Comparison of ENCODE assay signal across 16 mouse cellular contexts in genomic region chr3:96963088-96964034, GRCm38 (mm10). TPM values are rescaled to one million over a fixed set of nuclear protein-coding genes. Genes with fewer than 3 reads are reported as not detected.
DNase-seq lines count a peak whose midpoint lies in the region; ATAC-seq and TF ChIP-seq lines count a peak whose summit lies in the region.
"Had no signal": no experiment of that assay in that cellular context is flagged by ENCODE, and none has a peak within 500 bp of the region (broad histone marks: within the 10 kb centered on the region; RNA-seq: fewer than 3 reads in every experiment).

No protein-coding gene starts in this region.

- 54% methylated on average over 12 of the region's 12 CpGs for WGBS in hindbrain, embryonic 13.5 days
- WGBS in neural tube, embryonic 12.5 days = 51% methylated on average over 12 of the region's 12 CpGs

- DNase-seq in left cerebral cortex, postnatal 4 days = peak; percentile 20
- no peak for DNase-seq in left cerebral cortex, adult 2 months (ENCODE audit: extremely low spot score in 1 of 2, low spot score in 2 of 2)
- no peak for DNase-seq in adrenal gland, postnatal 14 days
- no peak for DNase-seq in kidney, postnatal 10 days
- DNase-seq: adrenal gland, adult 2 months; kidney, postnatal 14 days; lung, adult 18-20 months had no signal

- no peaks in the 10 kb centered on the region for H3K9me3 ChIP-seq in hindbrain, embryonic 13.5 days
- no peaks in the 10 kb centered on the region for H3K9me3 ChIP-seq in neural tube, embryonic 12.5 days
- H3K9me3 ChIP-seq: G1E had no signal

- H3K4me2 ChIP-seq in hindbrain, embryonic 13.5 days = no peak overlapping the region
- no peak overlapping the region for H3K4me2 ChIP-seq in neural tube, embryonic 12.5 days (replicated peaks)

- no peaks in the 10 kb centered on the region for H3K27me3 ChIP-seq in hindbrain, embryonic 13.5 days
- no peaks in the 10 kb centered on the region for H3K27me3 ChIP-seq in neural tube, embryonic 12.5 days (replicated peaks)

- no peak overlapping the region for H3K9ac ChIP-seq in hindbrain, embryonic 13.5 days
- H3K9ac ChIP-seq in neural tube, embryonic 12.5 days = no peak overlapping the region

- ATAC-seq in common myeloid progenitor, adult 5-6 weeks (replicated peaks; ENCODE audit: low read depth, poor library complexity, severe bottlenecking) = 0 out of 2 replicates have a peak, but pooled peaks have one; percentile 15
- 0 out of 2 replicates have a peak, but pooled peaks have one; percentile 28 for ATAC-seq in hindbrain, embryonic 13.5 days (ENCODE audit: low FRiP score)
- peak; percentile 63 for ATAC-seq in neural tube, embryonic 12.5 days (ENCODE audit: low FRiP score, low read depth)

- no peak overlapping the region for H3K27ac ChIP-seq in left cerebral cortex, adult 2 months
- H3K27ac ChIP-seq in hindbrain, embryonic 13.5 days = no peak overlapping the region
- no peak overlapping the region for H3K27ac ChIP-seq in neural tube, embryonic 12.5 days

- no peak for TF ChIP-seq CTCF in left cerebral cortex, adult 2 months (IDR thresholded peaks at IDR 0.05)

- H3K36me3 ChIP-seq in hindbrain, embryonic 13.5 days = no peaks in the 10 kb centered on the region
- H3K36me3 ChIP-seq in neural tube, embryonic 12.5 days = no peaks in the 10 kb centered on the region
- H3K36me3 ChIP-seq: G1E had no signal

- 0 out of 2 replicates have a peak, but pooled peaks cover 4% of the 10 kb centered on the region for H3K4me1 ChIP-seq in hindbrain, embryonic 13.5 days (replicated peaks)
- H3K4me1 ChIP-seq in neural tube, embryonic 12.5 days = no peaks in the 10 kb centered on the region

- H3K4me3 ChIP-seq in left cerebral cortex, adult 2 months = no peak overlapping the region
- H3K4me3 ChIP-seq in hindbrain, embryonic 13.5 days = no peak overlapping the region
- no peak overlapping the region for H3K4me3 ChIP-seq in neural tube, embryonic 12.5 days

- intact Hi-C loops in left cerebral cortex, postnatal 4 days (cut with DNase I) = no loop called here
- intact Hi-C loops in left cerebral cortex, adult 2 months (cut with DNase I) = no loop called here

RNA-seq across cellular contexts. Expression of gene Gja8, which starts 37.5 kb away (rescaled TPM):
- not detected for total RNA-seq in left cerebral cortex, postnatal 4 days (2021)
- not detected for total RNA-seq in left cerebral cortex, adult 2 months (2021)
- total RNA-seq in common myeloid progenitor, adult 5-6 weeks (2017) = not detected in 2 replicates
- polyA plus RNA-seq in hindbrain, embryonic 13.5 days (2015; fragmentation: Nextera tagmentation; extraction: Ambion mirVana) = 0.04 TPM in 2 replicates
- polyA plus RNA-seq in neural tube, embryonic 12.5 days (2016; fragmentation: Nextera tagmentation; extraction: Ambion mirVana) = 0.06 TPM in 1 of 2 replicates, not detected in the other
- total RNA-seq in adrenal gland, postnatal 14 days (2021) = not detected in 2 replicates
- total RNA-seq: adrenal gland, adult 2 months; granulocyte monocyte progenitor cell, adult 5-6 weeks; hematopoietic stem cell, adult 5-6 weeks; left cerebral cortex, postnatal 10 days; monocyte, adult 5-6 weeks had no signal
- polyA plus RNA-seq: adrenal gland, adult 2 months; cortical plate, adult 2 months; G1E had no signal

RNA-seq across cellular contexts. Expression of gene Gpr89, which starts 58.2 kb away (rescaled TPM):
- total RNA-seq in left cerebral cortex, postnatal 4 days (2021) = 10 to 100 TPM; 36.0 to 42.8 TPM
- total RNA-seq in left cerebral cortex, adult 2 months (2021) = 10 to 100 TPM; 40.7 to 42.8 TPM
- 29.1 and 40.7 TPM in 2 replicates for total RNA-seq in common myeloid progenitor, adult 5-6 weeks (2017)
- polyA plus RNA-seq in hindbrain, embryonic 13.5 days (2015; fragmentation: Nextera tagmentation; extraction: Ambion mirVana) = 38.3 and 40.7 TPM in 2 replicates
- 37.8 and 38.1 TPM in 2 replicates for polyA plus RNA-seq in neural tube, embryonic 12.5 days (2016; fragmentation: Nextera tagmentation; extraction: Ambion mirVana)
- total RNA-seq in adrenal gland, postnatal 14 days (2021) = 27.0 and 29.2 TPM in 2 replicates

RNA-seq across cellular contexts. Expression of gene Gja5, which starts 58.9 kb away (rescaled TPM):
- 1 to 10 TPM; 1.4 to 1.7 TPM for total RNA-seq in left cerebral cortex, postnatal 4 days (2021)
- under 1 TPM; 0.70 to 0.75 TPM for total RNA-seq in left cerebral cortex, adult 2 months (2021)
- 0.05 TPM in 1 of 2 replicates, not detected in the other for total RNA-seq in common myeloid progenitor, adult 5-6 weeks (2017)
- polyA plus RNA-seq in hindbrain, embryonic 13.5 days (2015; fragmentation: Nextera tagmentation; extraction: Ambion mirVana) = 3.7 and 4.8 TPM in 2 replicates
- 6.9 and 11.7 TPM in 2 replicates for polyA plus RNA-seq in neural tube, embryonic 12.5 days (2016; fragmentation: Nextera tagmentation; extraction: Ambion mirVana)
- 3.4 and 4.0 TPM in 2 replicates for total RNA-seq in adrenal gland, postnatal 14 days (2021)
- total RNA-seq: hematopoietic stem cell, adult 5-6 weeks; monocyte, adult 5-6 weeks had no signal
